Mouse (Mus musculus) lung, adult 2 months (tissue): ENCODE results near the gene 1190002N15Rik.

ENCODE experiments used
- CTCF ChIP-seq: fragments of 200-500 bp; IDR thresholded peaks from 2 replicates; pipeline ENCODE4 v1.5.1; 2011; ENCODE audit warnings: mild to moderate bottlenecking, low read length, control low read depth; ENCODE audit not compliant: insufficient read depth
- POLR2A ChIP-seq: fragments of 200-500 bp; IDR thresholded peaks from 2 replicates; pipeline ENCODE4 v1.6.1; 2011; ENCODE audit warnings: low read depth, mild to moderate bottlenecking, control low read depth, low read length, borderline replicate concordance; ENCODE audit errors: extremely low read depth

DNA sequence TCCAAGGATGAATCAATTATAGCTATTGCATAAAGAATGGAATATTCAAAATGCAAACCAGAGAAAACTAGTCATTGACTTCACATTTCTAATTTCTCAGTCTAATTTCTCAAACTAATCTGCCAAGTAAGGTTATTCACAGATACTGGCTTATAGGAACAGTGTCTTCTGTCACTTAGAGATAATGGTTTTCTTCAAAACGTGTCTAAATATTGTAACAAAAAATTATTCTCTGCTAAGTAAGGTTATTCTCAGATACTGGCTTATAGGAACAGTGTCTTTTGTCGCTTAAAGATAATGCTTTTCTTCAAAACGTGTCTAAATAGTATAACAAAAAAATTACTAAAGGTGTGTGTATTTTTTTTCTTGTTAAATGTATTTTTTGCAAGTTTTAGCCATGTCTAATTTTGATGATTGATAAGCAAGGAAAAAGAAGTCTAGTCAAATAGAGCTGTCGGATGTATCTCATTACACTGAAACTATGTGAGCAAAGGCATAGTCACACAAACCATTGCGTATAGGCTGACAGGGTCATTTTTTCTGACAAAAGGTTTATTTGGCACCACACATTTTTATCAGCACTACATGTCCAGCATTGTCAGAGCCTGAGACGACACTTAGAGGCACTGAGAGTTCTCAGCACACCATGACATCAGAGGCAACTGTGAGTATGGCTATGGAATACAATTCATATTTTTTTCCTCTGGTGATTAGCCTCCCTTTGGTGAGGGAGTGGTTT, 19.1 kb upstream of the 1190002N15Rik start:
- no peak for TF ChIP-seq CTCF
- TF ChIP-seq POLR2A, result no peak
